Mouse (Mus musculus) forebrain, embryonic 15.5 days (tissue): Measurements from ENCODE around the gene Pllp. TPM values are rescaled to one million over a fixed set of nuclear protein-coding genes. Genes with fewer than 3 reads are reported as not detected.

ENCODE experiments used
- ATAC-seq: fragments of 200-750 bp; cut with Nextera tagmentation; replicated peaks from 2 replicates; pipeline ENCODE4 v1.8.0; 2017; ENCODE audit warnings: mild to moderate bottlenecking, moderate TSS enrichment, moderate library complexity
- H3K27ac ChIP-seq: fragments of 300-500 bp; sonication (generic); replicated peaks from 2 replicates; pipeline ENCODE4 v1.5.1; 2015; ENCODE audit warnings: mild to moderate bottlenecking, inconsistent platforms
- H3K27me3 ChIP-seq: fragments of 300-500 bp; sonication (generic); 2 replicates; pipeline ENCODE4 v1.6.1; 2015; ENCODE audit warnings: inconsistent platforms
- H3K36me3 ChIP-seq: fragments of 300-500 bp; sonication (generic); 2 replicates; pipeline ENCODE4 v1.6.1; 2015; ENCODE audit warnings: mild to moderate bottlenecking, inconsistent platforms
- H3K4me1 ChIP-seq: fragments of 300-500 bp; sonication (generic); 2 replicates; pipeline ENCODE4 v1.6.1; 2015; ENCODE audit warnings: inconsistent platforms
- H3K4me2 ChIP-seq: fragments of 300-500 bp; sonication (generic); replicated peaks from 2 replicates; pipeline ENCODE4 v1.6.1; 2015; ENCODE audit warnings: mild to moderate bottlenecking, inconsistent platforms
- H3K4me3 ChIP-seq: fragments of 300-500 bp; sonication (generic); 2 replicates; pipeline ENCODE4 v1.5.1; 2015; ENCODE audit warnings: mild to moderate bottlenecking, inconsistent platforms
- H3K9ac ChIP-seq: fragments of 300-500 bp; sonication (generic); replicated peaks from 2 replicates; pipeline ENCODE4 v1.6.1; 2015; ENCODE audit warnings: mild to moderate bottlenecking, inconsistent platforms
- H3K9me3 ChIP-seq: fragments of 300-500 bp; sonication (generic); 2 replicates; pipeline ENCODE4 v1.6.1; 2016; ENCODE audit warnings: inconsistent platforms
- WGBS: fragments of 180-500 bp; shearing (Covaris S2); methylation state at CpG from one replicate; pipeline ENCODE4 v1.1.7; 2015; ENCODE audit warnings: mixed read lengths; 5-methylcytosine and 5-hydroxymethylcytosine counted together
- polyA plus RNA-seq: library from polyadenylated mRNA; unstranded; fragments of >200 nt; fragmentation: Nextera tagmentation; extraction: Ambion mirVana; gene quantifications from 2 replicates; pipeline ENCODE4 v1.2.1, GENCODE M21; 2015

Gene Pllp
- polyA plus RNA-seq, 1 experiment from 2014 or later = 1.3 TPM

GRCm38 (mm10) chr8:94700421-94700935 lies 4.4 kb upstream of the Pllp start:
- H3K27ac ChIP-seq = no peak overlapping the region
- peaks cover 20% of the 10 kb centered on the region for H3K4me1 ChIP-seq
- 92% methylated on average over 4 of the region's 4 CpGs for WGBS
- no peak overlapping the region for H3K4me2 ChIP-seq
- H3K36me3 ChIP-seq = no peaks in the 10 kb centered on the region
- H3K9me3 ChIP-seq = no peaks in the 10 kb centered on the region
- no peak overlapping the region for H3K4me3 ChIP-seq
- peaks cover 24% of the 10 kb centered on the region for H3K27me3 ChIP-seq
- no peak overlapping the region for H3K9ac ChIP-seq
- ATAC-seq = no peak

- H3K4me3 ChIP-seq = no peak overlapping the region
- H3K27me3 ChIP-seq = peaks cover 35% of the 10 kb centered on the region
- no peaks in the 10 kb centered on the region for H3K36me3 ChIP-seq
- H3K9ac ChIP-seq = no peak overlapping the region
- WGBS = 51% methylated on average over 16 of the region's 16 CpGs
- H3K4me1 ChIP-seq = peaks cover 24% of the 10 kb centered on the region
- H3K9me3 ChIP-seq = no peaks in the 10 kb centered on the region
- H3K27ac ChIP-seq = no peak overlapping the region
- H3K4me2 ChIP-seq = no peak overlapping the region
- no peak for ATAC-seq
Observed at GRCm38 (mm10) chr8:94699366-94699765, 3.3 kb upstream of the Pllp start.

- Histone ChIP-seq H3K27ac (no peak overlapping the region), H3K9me3 (no peaks in the 10 kb centered on the region), H3K27me3 (peaks cover 48% of the 10 kb centered on the region), H3K4me2 (no peak overlapping the region), H3K9ac (no peak overlapping the region), H3K4me1 (peaks cover 18% of the 10 kb centered on the region), H3K36me3 (no peaks in the 10 kb centered on the region), H3K4me3 (no peak overlapping the region)
- no peak for ATAC-seq
- WGBS = 84% methylated on average over 6 of the region's 6 CpGs
Observed at GRCm38 (mm10) chr8:94697956-94698355, 1.9 kb upstream of the Pllp start.

- H3K27me3 ChIP-seq = peaks cover 48% of the 10 kb centered on the region
- no peak overlapping the region for H3K9ac ChIP-seq
- no peak overlapping the region for H3K4me3 ChIP-seq
- no peak overlapping the region for H3K27ac ChIP-seq
- H3K4me1 ChIP-seq = peaks cover 13% of the 10 kb centered on the region
- peak overlapping the region; percentile 89; the same call in 1 of the 2 replicates for H3K4me2 ChIP-seq
- no peaks in the 10 kb centered on the region for H3K9me3 ChIP-seq
- 57% methylated on average over 3 of the region's 3 CpGs for WGBS
- no peak for ATAC-seq
- H3K36me3 ChIP-seq = no peaks in the 10 kb centered on the region
Observed at GRCm38 (mm10) chr8:94696566-94696965, 488 bp upstream of the Pllp start.

- Histone ChIP-seq H3K4me1 (peaks cover 13% of the 10 kb centered on the region), H3K27ac (no peak overlapping the region), H3K4me3 (peak overlapping the region; percentile 47), H3K36me3 (no peaks in the 10 kb centered on the region), H3K27me3 (peaks cover 48% of the 10 kb centered on the region), H3K9me3 (no peaks in the 10 kb centered on the region), H3K9ac (peak overlapping the region; percentile 33), H3K4me2 (peak overlapping the region; percentile 89)
- WGBS = under 1% methylated on average over 31 of the region's 31 CpGs
- ATAC-seq = peak; percentile 60
Observed at GRCm38 (mm10) chr8:94695341-94695993, 611 bp downstream of the Pllp start.

GRCm38 (mm10) chr8:94694701-94695100 lies 1.4 kb downstream of the Pllp start:
- Histone ChIP-seq H3K4me3 (no peak overlapping the region), H3K27me3 (peaks cover 48% of the 10 kb centered on the region), H3K27ac (no peak overlapping the region), H3K36me3 (no peaks in the 10 kb centered on the region), H3K4me2 (no peak overlapping the region), H3K9me3 (no peaks in the 10 kb centered on the region), H3K4me1 (peaks cover 13% of the 10 kb centered on the region), H3K9ac (no peak overlapping the region)
- WGBS = 3% methylated on average over 6 of the region's 6 CpGs
- no peak for ATAC-seq

GRCm38 (mm10) chr8:94685953-94686352 lies 10.1 kb downstream of the Pllp start:
- ATAC-seq = no peak
- Histone ChIP-seq H3K4me1 (no peaks in the 10 kb centered on the region), H3K4me2 (no peak overlapping the region), H3K4me3 (no peak overlapping the region), H3K9ac (no peak overlapping the region), H3K9me3 (no peaks in the 10 kb centered on the region), H3K27ac (no peak overlapping the region), H3K36me3 (no peaks in the 10 kb centered on the region), H3K27me3 (no peaks in the 10 kb centered on the region)
- 75% methylated on average over 9 of the region's 9 CpGs for WGBS

- no peaks in the 10 kb centered on the region for H3K27me3 ChIP-seq
- H3K9me3 ChIP-seq = no peaks in the 10 kb centered on the region
- no peak overlapping the region for H3K27ac ChIP-seq
- H3K36me3 ChIP-seq = no peaks in the 10 kb centered on the region
- no peaks in the 10 kb centered on the region for H3K4me1 ChIP-seq
- no peak for ATAC-seq
- H3K4me2 ChIP-seq = no peak overlapping the region
- H3K9ac ChIP-seq = no peak overlapping the region
- no peak overlapping the region for H3K4me3 ChIP-seq
- WGBS = 71% methylated on average over 4 of the region's 4 CpGs
Observed at GRCm38 (mm10) chr8:94684287-94684686, 11.8 kb downstream of the Pllp start.

GRCm38 (mm10) chr8:94682732-94683524 lies 13.2 kb downstream of the Pllp start:
- 81% methylated on average over 16 of the region's 16 CpGs for WGBS
- Histone ChIP-seq H3K4me1 (peaks cover 8% of the 10 kb centered on the region; the same call in 1 of the 2 replicates), H3K4me2 (no peak overlapping the region)

GRCm38 (mm10) chr8:94680414-94680813 lies 15.7 kb downstream of the Pllp start:
- no peaks in the 10 kb centered on the region for H3K27me3 ChIP-seq
- no peak overlapping the region for H3K4me2 ChIP-seq
- H3K36me3 ChIP-seq = no peaks in the 10 kb centered on the region
- no peak overlapping the region for H3K27ac ChIP-seq
- H3K9me3 ChIP-seq = no peaks in the 10 kb centered on the region
- no peak overlapping the region for H3K4me3 ChIP-seq
- peaks cover 8% of the 10 kb centered on the region; the same call in 1 of the 2 replicates for H3K4me1 ChIP-seq
- WGBS = 83% methylated on average over 3 of the region's 3 CpGs
- no peak overlapping the region for H3K9ac ChIP-seq
- no peak for ATAC-seq

More at GRCm38 (mm10) chr8:94682732-94683524, 13.2 kb downstream of the Pllp start:
- no peak overlapping the region for H3K27ac ChIP-seq
- H3K9me3 ChIP-seq = no peaks in the 10 kb centered on the region
- no peak overlapping the region for H3K4me3 ChIP-seq
- H3K36me3 ChIP-seq = no peaks in the 10 kb centered on the region
- H3K9ac ChIP-seq = no peak overlapping the region
- H3K27me3 ChIP-seq = no peaks in the 10 kb centered on the region
- ATAC-seq = no peak

- Histone ChIP-seq H3K27me3 (no peaks in the 10 kb centered on the region), H3K27ac (peak overlapping the region; percentile 59; the same call in 1 of the 2 replicates), H3K36me3 (peaks cover 13% of the 10 kb centered on the region), H3K4me1 (peaks cover 8% of the 10 kb centered on the region; the same call in 1 of the 2 replicates), H3K9ac (no peak overlapping the region), H3K4me2 (no peak overlapping the region), H3K9me3 (no peaks in the 10 kb centered on the region), H3K4me3 (no peak overlapping the region)
- WGBS = 28% methylated on average over 9 of the region's 9 CpGs
- ATAC-seq = 0 out of 2 replicates have a peak, but pooled peaks have one; percentile 17
Observed at GRCm38 (mm10) chr8:94678582-94678981, 17.5 kb downstream of the Pllp start.

GRCm38 (mm10) chr8:94675923-94676322 lies 20.2 kb downstream of the Pllp start:
- Histone ChIP-seq H3K9ac (no peak overlapping the region), H3K27me3 (no peaks in the 10 kb centered on the region), H3K36me3 (peaks cover 39% of the 10 kb centered on the region), H3K4me2 (no peak overlapping the region), H3K9me3 (no peaks in the 10 kb centered on the region), H3K4me3 (no peak overlapping the region), H3K4me1 (peaks cover 8% of the 10 kb centered on the region; the same call in 1 of the 2 replicates), H3K27ac (no peak overlapping the region)
- peak; percentile 52; the same call in 1 of the 2 replicates for ATAC-seq
- WGBS = 83% methylated on average over 6 of the region's 6 CpGs
